Mouse (Mus musculus) hindlimb bud, embryonic 11.5 days (tissue): Measurements from ENCODE around the gene Alg11.

ENCODE experiments used
- DNase-seq: peaks from one replicate; pipeline ENCODE4 v3.0.0-alpha.2; 2012; ENCODE audit warnings: low read depth, low spot score; ENCODE audit errors: extremely low spot score

Gene Alg11

GRCm38 (mm10) chr8:22059821-22060445 is 588 bp upstream of the Alg11 start, which contains the start of gene Atp7b:
Atp7b (minus strand) TSS chr8:22060305.
- peak; percentile 6 for DNase-seq

- no peak for DNase-seq
Measured at GRCm38 (mm10) chr8:22061126-22061525, 605 bp downstream of the Alg11 start.

GRCm38 (mm10) chr8:22079313-22080007 is 18.9 kb downstream of the Alg11 start:
- no peak for DNase-seq

GRCm38 (mm10) chr8:22089226-22089625 is 28.7 kb downstream of the Alg11 start:
- DNase-seq, result no peak

GRCm38 (mm10) chr8:22091568-22091967 is 31.0 kb downstream of the Alg11 start:
- peak; percentile 0 for DNase-seq

GRCm38 (mm10) chr8:22107020-22107419 is 46.5 kb downstream of the Alg11 start:
- DNase-seq, result no peak
